Mouse (Mus musculus) testis, adult 2 months (tissue): Measurements from ENCODE around the gene Psmf1. TPM values are rescaled to one million over a fixed set of nuclear protein-coding genes. Genes with fewer than 3 reads are reported as not detected.

ENCODE experiments used
- H3K27ac ChIP-seq: fragments of 200-500 bp; 2 replicates; pipeline ENCODE4 v1.5.1; 2012; ENCODE audit warnings: low read depth, low read length; ENCODE audit not compliant: control insufficient read depth, insufficient read depth
- H3K27me3 ChIP-seq: fragments of 200-500 bp; 2 replicates; pipeline ENCODE4 v1.6.1; 2012; ENCODE audit warnings: mild to moderate bottlenecking, low read length, moderate library complexity; ENCODE audit not compliant: control insufficient read depth, insufficient read depth
- H3K36me3 ChIP-seq: fragments of 200-500 bp; 2 replicates; pipeline ENCODE4 v1.6.1; 2012; ENCODE audit warnings: mild to moderate bottlenecking, low read length; ENCODE audit not compliant: control insufficient read depth, insufficient read depth
- H3K4me1 ChIP-seq: fragments of 200-500 bp; 2 replicates; pipeline ENCODE4 v1.6.1; 2012; ENCODE audit warnings: low read length; ENCODE audit not compliant: control insufficient read depth, insufficient read depth
- H3K4me3 ChIP-seq: fragments of 200-500 bp; 2 replicates; pipeline ENCODE4 v1.5.1; 2012; ENCODE audit warnings: low read depth, mild to moderate bottlenecking, low read length, moderate library complexity, mixed read lengths; ENCODE audit not compliant: control insufficient read depth
- CTCF ChIP-seq: fragments of 200-500 bp; IDR thresholded peaks from 2 replicates; pipeline ENCODE4 v1.5.1; 2012; ENCODE audit warnings: low read depth, mild to moderate bottlenecking, inconsistent platforms, low read length, moderate library complexity; ENCODE audit not compliant: control insufficient read depth, insufficient read depth, insufficient replicate concordance
- POLR2A ChIP-seq: fragments of 200-500 bp; IDR thresholded peaks from 2 replicates; pipeline ENCODE4 v1.6.1; 2012; ENCODE audit warnings: low read depth, mild to moderate bottlenecking, inconsistent platforms, low read length, moderate library complexity; ENCODE audit not compliant: control insufficient read depth
- polyA plus RNA-seq: library from polyadenylated mRNA; depleted of rRNA; stranded (reverse); fragments of >200 nt; gene quantifications from 2 replicates; pipeline ENCODE4 v1.2.3, GENCODE M21; 2012

The Psmf1 gene
- polyA plus RNA-seq, 1 experiment: 1,270 TPM

GRCm38 (mm10) chr2:151764557-151764956 lies 20.6 kb upstream of the Psmf1 start:
- no peak for TF ChIP-seq POLR2A
- TF ChIP-seq CTCF: no peak
- no peaks in the 10 kb centered on the region for H3K27me3 ChIP-seq
- no peaks in the 10 kb centered on the region for H3K4me1 ChIP-seq
- H3K27ac ChIP-seq: no peak overlapping the region
- no peak overlapping the region for H3K4me3 ChIP-seq
- no peaks in the 10 kb centered on the region for H3K36me3 ChIP-seq

- Histone ChIP-seq H3K4me3 (no peak overlapping the region), H3K36me3 (no peaks in the 10 kb centered on the region), H3K27ac (no peak overlapping the region), H3K27me3 (no peaks in the 10 kb centered on the region), H3K4me1 (no peaks in the 10 kb centered on the region)
- TF ChIP-seq CTCF (no peak), POLR2A (no peak)
Measured at GRCm38 (mm10) chr2:151758806-151759353, 14.9 kb upstream of the Psmf1 start.

- Histone ChIP-seq H3K36me3 (no peaks in the 10 kb centered on the region), H3K27me3 (no peaks in the 10 kb centered on the region), H3K4me1 (no peaks in the 10 kb centered on the region), H3K27ac (no peak overlapping the region), H3K4me3 (no peak overlapping the region)
- no peak for TF ChIP-seq CTCF
- TF ChIP-seq POLR2A: no peak
Measured at GRCm38 (mm10) chr2:151757451-151757850, 13.5 kb upstream of the Psmf1 start.

GRCm38 (mm10) chr2:151756277-151757061 lies 12.5 kb upstream of the Psmf1 start:
- H3K36me3 ChIP-seq: no peaks in the 10 kb centered on the region
- H3K27ac ChIP-seq: no peak overlapping the region
- TF ChIP-seq CTCF (no peak), POLR2A (no peak)
- H3K4me1 ChIP-seq: peaks cover 4% of the 10 kb centered on the region
- H3K4me3 ChIP-seq: no peak overlapping the region
- no peaks in the 10 kb centered on the region for H3K27me3 ChIP-seq

GRCm38 (mm10) chr2:151751330-151751729 lies 7.3 kb upstream of the Psmf1 start:
- Histone ChIP-seq H3K27ac (peak overlapping the region; percentile 79), H3K27me3 (no peaks in the 10 kb centered on the region), H3K4me3 (peak overlapping the region; percentile 75), H3K4me1 (peaks cover 11% of the 10 kb centered on the region), H3K36me3 (no peaks in the 10 kb centered on the region; the same call in 1 of the 2 replicates)
- TF ChIP-seq CTCF (no peak), POLR2A (peak; percentile 56)

- no peaks in the 10 kb centered on the region for H3K27me3 ChIP-seq
- no peak overlapping the region for H3K27ac ChIP-seq
- peaks cover 11% of the 10 kb centered on the region for H3K4me1 ChIP-seq
- H3K36me3 ChIP-seq: no peaks in the 10 kb centered on the region; the same call in 1 of the 2 replicates
- no peak overlapping the region for H3K4me3 ChIP-seq
- TF ChIP-seq CTCF (peak; percentile 74), POLR2A (no peak)
Measured at GRCm38 (mm10) chr2:151747847-151748705, 4.1 kb upstream of the Psmf1 start.
